Mouse (Mus musculus) limb, embryonic 14.5 days (tissue): ENCODE data around the gene Zswim4. TPM values are rescaled to one million over a fixed set of nuclear protein-coding genes. Genes with fewer than 3 reads are reported as not detected.

Experiments
- ATAC-seq: fragments of 200-750 bp; cut with Nextera tagmentation; 2 replicates; pipeline ENCODE4 v1.8.0; 2017; ENCODE audit warnings: low read depth, moderate number of reproducible peaks, moderate TSS enrichment; ENCODE audit not compliant: low FRiP score
- DNase-seq: peaks from one replicate; pipeline ENCODE4 v3.0.0-alpha.2; 2015; ENCODE audit warnings: low spot score
- H3K27ac ChIP-seq: fragments of 300-500 bp; sonication (generic); replicated peaks from 2 replicates; pipeline ENCODE4 v1.5.1; 2014; ENCODE audit warnings: low read depth, mild to moderate bottlenecking, low read length, moderate library complexity, mixed read lengths
- H3K27me3 ChIP-seq: fragments of 300-500 bp; sonication (generic); 2 replicates; pipeline ENCODE4 v1.6.1; 2014; ENCODE audit warnings: low read length, mixed read lengths; ENCODE audit not compliant: control insufficient read depth, insufficient read depth
- H3K36me3 ChIP-seq: fragments of 300-500 bp; sonication (generic); 2 replicates; pipeline ENCODE4 v1.6.1; 2014; ENCODE audit warnings: mild to moderate bottlenecking, low read length, moderate library complexity, mixed read lengths; ENCODE audit not compliant: control insufficient read depth, insufficient read depth
- H3K4me1 ChIP-seq: fragments of 300-500 bp; sonication (generic); 2 replicates; pipeline ENCODE4 v1.6.1; 2014; ENCODE audit warnings: antibody characterized with exemption, low read length, mixed read lengths; ENCODE audit not compliant: control insufficient read depth, insufficient read depth
- H3K4me2 ChIP-seq: fragments of 300-500 bp; sonication (generic); replicated peaks from 2 replicates; pipeline ENCODE4 v1.6.1; 2014; ENCODE audit warnings: low read depth, mild to moderate bottlenecking, low read length, moderate library complexity; ENCODE audit not compliant: severe bottlenecking
- H3K4me3 ChIP-seq: fragments of 300-500 bp; sonication (generic); replicated peaks from 2 replicates; pipeline ENCODE4 v1.5.1; 2014; ENCODE audit warnings: low read length
- H3K9ac ChIP-seq: fragments of 300-500 bp; sonication (generic); 2 replicates; pipeline ENCODE4 v1.6.1; 2014; ENCODE audit warnings: mild to moderate bottlenecking, low read depth, low read length, moderate library complexity; ENCODE audit not compliant: severe bottlenecking
- H3K9me3 ChIP-seq: fragments of 300-500 bp; sonication (generic); 2 replicates; pipeline ENCODE4 v1.6.1; 2016; ENCODE audit warnings: low read length; ENCODE audit not compliant: control insufficient read depth
- POLR2A ChIP-seq: fragments of 200-500 bp; IDR thresholded peaks from 2 replicates; pipeline ENCODE4 v1.8.0; 2012; ENCODE audit warnings: inconsistent platforms, mild to moderate bottlenecking, moderate library complexity, borderline replicate concordance; ENCODE audit not compliant: insufficient read depth, insufficient read length; ENCODE audit errors: extremely low read depth
- WGBS: fragments of 180-500 bp; shearing (Covaris S2); extraction: QIAGEN DNeasy Blood & Tissue Kit; methylation state at CpG from one replicate; pipeline ENCODE4 v1.1.7; 2014; 5-methylcytosine and 5-hydroxymethylcytosine counted together
- polyA plus RNA-seq, 2 experiments: library from polyadenylated mRNA; depleted of rRNA in 1 of 2; stranded (reverse) in 1 of 2; unstranded in 1 of 2; fragments of >200 nt; fragmentation: Nextera tagmentation in 1 of 2; extraction: Ambion mirVana in 1 of 2; gene quantifications; 2 replicates each; pipeline versions ENCODE4 v1.2.1 to v1.2.3; 2012 to 2014

Zswim4 gene
- polyA plus RNA-seq, 2 experiments: 13.9 to 23.8 TPM

DNA sequence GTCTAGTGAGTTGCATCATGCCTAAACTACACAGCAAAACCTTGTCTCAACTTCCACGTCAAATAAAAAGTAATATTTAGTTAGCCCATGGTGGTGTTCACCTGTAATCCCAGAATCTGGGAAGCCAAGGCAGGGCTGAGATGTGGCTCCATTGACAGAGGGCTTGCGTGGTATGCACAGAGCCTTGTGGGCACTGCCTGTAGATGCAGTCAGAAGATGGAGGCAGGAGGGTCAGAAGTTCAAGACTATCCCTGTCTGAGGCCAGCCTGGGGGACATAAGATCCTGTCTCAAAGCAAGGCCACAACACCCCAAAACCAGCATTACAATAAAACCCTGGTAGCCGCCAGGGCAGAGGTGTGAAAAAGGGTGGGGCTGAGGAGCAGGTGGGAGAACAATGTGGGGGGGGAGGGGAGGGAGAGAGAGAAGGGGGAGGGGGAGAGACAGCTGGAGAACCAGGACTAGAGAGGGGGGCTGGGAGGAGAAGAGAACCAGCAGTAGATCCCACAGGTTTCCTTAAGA is 42.6 kb downstream of the Zswim4 start:
- Histone ChIP-seq H3K27ac (no peak overlapping the region), H3K9ac (no peak overlapping the region), H3K4me2 (no peak overlapping the region), H3K9me3 (no peaks in the 10 kb centered on the region), H3K4me3 (no peak overlapping the region), H3K4me1 (peaks cover 34% of the 10 kb centered on the region), H3K27me3 (no peaks in the 10 kb centered on the region), H3K36me3 (no peaks in the 10 kb centered on the region)
- DNase-seq (no peak), ATAC-seq (no peak)
- WGBS: 54% methylated on average over 3 of the region's 3 CpGs
- no peak for TF ChIP-seq POLR2A

DNA sequence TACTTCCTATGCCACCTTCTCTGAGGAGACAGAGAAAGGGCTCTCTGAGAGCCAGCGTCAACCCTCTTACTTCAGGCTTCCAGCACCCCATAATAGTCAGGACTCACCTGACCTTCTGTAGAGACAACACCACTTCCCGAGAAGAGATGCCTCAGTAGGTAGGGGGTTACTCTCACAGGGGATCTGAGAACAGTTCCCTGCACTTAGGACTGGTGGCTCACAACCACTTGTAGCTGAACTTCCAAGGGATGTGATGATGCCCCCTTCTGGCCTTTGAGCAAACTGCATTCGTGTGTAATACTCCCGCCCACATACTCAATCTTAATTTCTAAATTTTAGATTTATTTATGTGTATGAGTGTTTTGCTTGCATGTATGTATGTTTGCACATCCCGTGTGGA is 43.3 kb downstream of the Zswim4 start:
- Histone ChIP-seq H3K27ac (peak overlapping the region; percentile 87), H3K4me3 (no peak overlapping the region), H3K4me2 (no peak overlapping the region), H3K27me3 (no peaks in the 10 kb centered on the region), H3K9me3 (no peaks in the 10 kb centered on the region), H3K9ac (no peak overlapping the region), H3K4me1 (peaks cover 27% of the 10 kb centered on the region), H3K36me3 (no peaks in the 10 kb centered on the region)
- ATAC-seq: no peak
- 84% methylated on average over 5 of the region's 5 CpGs for WGBS
- no peak for DNase-seq
- no peak for TF ChIP-seq POLR2A

DNA sequence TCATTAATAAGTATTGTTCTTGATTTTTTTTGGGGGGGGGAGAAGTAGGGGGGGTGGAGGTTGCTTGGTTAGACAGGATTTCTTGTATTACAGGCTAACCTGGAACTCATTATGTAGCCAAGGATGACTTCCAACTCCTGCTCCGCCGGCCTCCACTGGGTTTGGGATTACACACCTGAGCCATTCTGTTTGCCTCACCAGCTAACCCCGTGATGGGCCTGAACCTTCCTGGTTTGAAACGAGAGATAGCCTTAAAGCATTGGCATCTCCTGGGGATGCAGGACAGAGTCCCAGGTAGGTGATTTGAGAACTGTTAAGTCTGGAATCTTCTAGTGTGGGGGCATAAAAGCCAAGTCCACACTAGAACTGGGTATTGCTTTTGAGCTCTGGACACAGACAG is 43.7 kb downstream of the Zswim4 start:
- no peak for ATAC-seq
- H3K4me1 ChIP-seq: peaks cover 23% of the 10 kb centered on the region
- no peak overlapping the region for H3K9ac ChIP-seq
- no peaks in the 10 kb centered on the region for H3K36me3 ChIP-seq
- no peaks in the 10 kb centered on the region for H3K9me3 ChIP-seq
- peak overlapping the region; percentile 49; the same call in 1 of the 2 replicates for H3K4me2 ChIP-seq
- DNase-seq: no peak
- peak overlapping the region; percentile 87 for H3K27ac ChIP-seq
- TF ChIP-seq POLR2A: no peak
- H3K27me3 ChIP-seq: no peaks in the 10 kb centered on the region
- H3K4me3 ChIP-seq: no peak overlapping the region; the same call in 1 of the 2 replicates
- 22% methylated on average over 4 of the region's 4 CpGs for WGBS

DNA sequence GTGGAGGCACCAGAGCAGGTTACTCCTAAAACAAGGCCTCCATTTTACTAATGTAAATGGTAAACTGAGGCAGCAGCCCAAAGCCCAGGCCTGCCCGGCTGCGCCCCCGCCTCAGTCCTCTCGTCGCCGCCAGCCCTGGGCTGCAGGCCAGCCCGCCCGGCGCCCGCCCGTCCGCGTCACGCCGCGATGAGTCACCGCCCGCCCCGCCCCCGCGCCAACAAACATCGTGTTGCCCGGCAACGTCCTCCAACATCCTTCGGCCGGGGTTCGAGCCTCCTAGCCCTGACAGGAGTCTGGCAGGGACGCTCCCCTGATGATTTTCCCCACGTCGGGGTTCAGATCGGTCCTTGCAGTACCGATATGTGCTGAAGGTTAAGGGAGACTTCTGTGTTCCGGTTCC is 44.3 kb downstream of the Zswim4 start:
- no peak for TF ChIP-seq POLR2A
- Histone ChIP-seq H3K4me2 (peak overlapping the region; percentile 49), H3K4me1 (peaks cover 19% of the 10 kb centered on the region), H3K9me3 (no peaks in the 10 kb centered on the region), H3K9ac (0 out of 2 replicates have a peak overlapping the region, but pooled peaks have one; percentile 36), H3K27me3 (no peaks in the 10 kb centered on the region), H3K27ac (peak overlapping the region; percentile 87), H3K4me3 (peak overlapping the region; percentile 19), H3K36me3 (no peaks in the 10 kb centered on the region)
- DNase-seq (peak; percentile 71), ATAC-seq (peak; percentile 60)
- WGBS: 5% methylated on average over 20 of the region's 33 CpGs

DNA sequence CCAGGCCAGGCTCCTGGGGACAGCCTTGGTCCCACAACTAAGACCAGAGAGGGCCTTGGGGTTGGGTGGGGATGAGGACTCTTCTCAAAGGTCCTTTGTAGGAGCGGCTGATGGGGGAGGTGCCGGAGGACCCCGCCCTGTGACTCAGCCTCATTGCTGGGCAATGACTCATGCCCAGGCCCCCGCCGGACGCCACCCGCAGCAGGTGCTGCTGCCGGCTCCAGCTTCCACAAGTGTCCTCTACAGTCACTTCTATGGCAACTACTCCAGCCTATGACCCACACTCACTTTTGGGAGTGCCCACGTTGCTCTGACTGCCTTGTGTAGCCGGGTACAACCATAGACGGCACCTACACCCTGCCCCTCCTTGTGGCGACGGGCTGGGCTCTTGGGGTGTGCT is 44.8 kb downstream of the Zswim4 start:
- 25% methylated on average over 13 of the region's 13 CpGs for WGBS

More for the DNA sequence above, 44.8 kb downstream of the Zswim4 start:
- TF ChIP-seq POLR2A: no peak
- Histone ChIP-seq H3K9ac (0 out of 2 replicates have a peak overlapping the region, but pooled peaks have one; percentile 36), H3K4me1 (peaks cover 19% of the 10 kb centered on the region), H3K4me2 (peak overlapping the region; percentile 49), H3K36me3 (no peaks in the 10 kb centered on the region), H3K27ac (peak overlapping the region; percentile 87), H3K4me3 (peak overlapping the region; percentile 19), H3K27me3 (no peaks in the 10 kb centered on the region), H3K9me3 (no peaks in the 10 kb centered on the region)
- ATAC-seq (peak; percentile 55), DNase-seq (peak; percentile 71)
